Mouse (Mus musculus) hindbrain, embryonic 14.5 days (tissue): ENCODE data around the gene Trp53rka. TPM values are rescaled to one million over a fixed set of nuclear protein-coding genes. Genes with fewer than 3 reads are reported as not detected.
"Not testable (repeated sequence)": the region's sequence is repeated elsewhere in the genome, so short reads cannot be mapped to it uniquely, and the experiment has no call there.

ENCODE experiments used
- ATAC-seq: fragments of 200-750 bp; cut with Nextera tagmentation; 2 replicates; pipeline ENCODE4 v1.8.0; 2017; ENCODE audit warnings: moderate number of reproducible peaks, mild to moderate bottlenecking, moderate TSS enrichment, moderate library complexity; ENCODE audit not compliant: low FRiP score
- DNase-seq: peaks from one replicate; pipeline ENCODE4 v3.0.0-alpha.2; 2015; ENCODE audit warnings: low spot score
- H3K27ac ChIP-seq: fragments of 300-500 bp; sonication (generic); 2 replicates; pipeline ENCODE4 v1.5.1; 2014; ENCODE audit warnings: mild to moderate bottlenecking, moderate library complexity
- H3K27me3 ChIP-seq: fragments of 300-500 bp; sonication (generic); 2 replicates; pipeline ENCODE4 v1.6.1; 2014; ENCODE audit warnings: mild to moderate bottlenecking, low read length, mixed read lengths; ENCODE audit not compliant: control insufficient read depth, insufficient read depth
- H3K36me3 ChIP-seq: fragments of 300-500 bp; sonication (generic); replicated peaks from 2 replicates; pipeline ENCODE4 v1.6.1; 2014; ENCODE audit not compliant: control insufficient read depth, insufficient read depth
- H3K4me1 ChIP-seq: fragments of 300-500 bp; sonication (generic); replicated peaks from 2 replicates; pipeline ENCODE4 v1.6.1; 2014; ENCODE audit warnings: antibody characterized with exemption, low read length, mixed read lengths; ENCODE audit not compliant: control insufficient read depth, insufficient read depth
- H3K4me2 ChIP-seq: fragments of 300-500 bp; sonication (generic); replicated peaks from 2 replicates; pipeline ENCODE4 v1.6.1; 2014; ENCODE audit warnings: mild to moderate bottlenecking, moderate library complexity
- H3K4me3 ChIP-seq: fragments of 300-500 bp; sonication (generic); replicated peaks from 2 replicates; pipeline ENCODE4 v1.5.1; 2014; ENCODE audit warnings: mild to moderate bottlenecking, low read length
- H3K9ac ChIP-seq: fragments of 300-500 bp; sonication (generic); 2 replicates; pipeline ENCODE4 v1.6.1; 2014
- H3K9me3 ChIP-seq: fragments of 300-500 bp; sonication (generic); 2 replicates; pipeline ENCODE4 v1.6.1; 2016; ENCODE audit warnings: low read length; ENCODE audit not compliant: control insufficient read depth
- WGBS: fragments of 180-500 bp; shearing (Covaris S2); extraction: QIAGEN DNeasy Blood & Tissue Kit; methylation state at CpG from one replicate; pipeline ENCODE4 v1.1.7; 2014; 5-methylcytosine and 5-hydroxymethylcytosine counted together
- polyA plus RNA-seq: library from polyadenylated mRNA; unstranded; fragments of >200 nt; fragmentation: Nextera tagmentation; extraction: Ambion mirVana; gene quantifications from 2 replicates; pipeline ENCODE4 v1.2.1, GENCODE M21; 2014

The Trp53rka gene
- polyA plus RNA-seq, 1 experiment from 2014 or later = 40.0 TPM

- not testable (repeated sequence) for H3K27me3 ChIP-seq, H3K36me3 ChIP-seq, H3K9me3 ChIP-seq, H3K4me2 ChIP-seq, H3K9ac ChIP-seq, H3K27ac ChIP-seq, ATAC-seq, H3K4me3 ChIP-seq, H3K4me1 ChIP-seq, DNase-seq
- 72% methylated on average over 2 of the region's 2 CpGs for WGBS
Measured at GRCm38 (mm10) chr2:165510914-165511458, 17.9 kb upstream of the Trp53rka start.

GRCm38 (mm10) chr2:165510466-165510865, 17.3 kb upstream of the Trp53rka start:
- H3K9ac ChIP-seq = no peak overlapping the region
- H3K36me3 ChIP-seq = no peaks in the 10 kb centered on the region
- WGBS = 44% methylated on average over 5 of the region's 5 CpGs
- H3K4me3 ChIP-seq = no peak overlapping the region
- DNase-seq = no peak
- H3K9me3 ChIP-seq = no peaks in the 10 kb centered on the region
- no peak overlapping the region for H3K27ac ChIP-seq
- H3K4me2 ChIP-seq = no peak overlapping the region
- no peak for ATAC-seq
- no peaks in the 10 kb centered on the region for H3K27me3 ChIP-seq
- peaks cover 6% of the 10 kb centered on the region; the same call in 1 of the 2 replicates for H3K4me1 ChIP-seq

GRCm38 (mm10) chr2:165509686-165510085, 16.6 kb upstream of the Trp53rka start:
- peaks cover 6% of the 10 kb centered on the region; the same call in 1 of the 2 replicates for H3K4me1 ChIP-seq

GRCm38 (mm10) chr2:165503259-165504203, 10.4 kb upstream of the Trp53rka start, which contains the start of gene Slc2a10:
Gene Slc2a10 (plus strand): TSS chr2:165503787.
- ATAC-seq = peak; percentile 62; the same call in 1 of the 2 replicates

More at GRCm38 (mm10) chr2:165509686-165510085, 16.6 kb upstream of the Trp53rka start:
- no peak overlapping the region for H3K27ac ChIP-seq
- ATAC-seq (no peak), DNase-seq (no peak)
- no peak overlapping the region for H3K4me2 ChIP-seq
- H3K4me3 ChIP-seq = no peak overlapping the region
- no peaks in the 10 kb centered on the region for H3K36me3 ChIP-seq
- no peak overlapping the region for H3K9ac ChIP-seq
- H3K9me3 ChIP-seq = no peaks in the 10 kb centered on the region
- 78% methylated on average over 9 of the region's 9 CpGs for WGBS
- no peaks in the 10 kb centered on the region for H3K27me3 ChIP-seq

GRCm38 (mm10) chr2:165498816-165499215, 5.7 kb upstream of the Trp53rka start:
- Histone ChIP-seq H3K27me3 (no peaks in the 10 kb centered on the region), H3K4me3 (no peak overlapping the region), H3K27ac (no peak overlapping the region), H3K9me3 (no peaks in the 10 kb centered on the region), H3K36me3 (no peaks in the 10 kb centered on the region), H3K4me2 (no peak overlapping the region), H3K9ac (no peak overlapping the region), H3K4me1 (peaks cover 6% of the 10 kb centered on the region)
- DNase-seq (no peak), ATAC-seq (no peak)
- WGBS = 86% methylated on average over 6 of the region's 6 CpGs

More at GRCm38 (mm10) chr2:165503259-165504203, 10.4 kb upstream of the Trp53rka start, which contains the start of gene Slc2a10:
- H3K4me2 ChIP-seq = peak within 1 kb of the TSS; percentile 49
- WGBS = 3% methylated on average over 29 of the region's 32 CpGs
- peak within 1 kb of the TSS; percentile 40; the same call in 1 of the 2 replicates for H3K9ac ChIP-seq
- H3K27me3 ChIP-seq = no peaks in the 10 kb centered on the region
- H3K4me3 ChIP-seq = peak within 1 kb of the TSS; percentile 22
- 0 out of 2 replicates have a peak within 1 kb of the TSS, but pooled peaks have one; percentile 48 for H3K27ac ChIP-seq
- no peaks in the 10 kb centered on the region for H3K9me3 ChIP-seq
- DNase-seq = peak; percentile 51
- peaks cover 10% of the 10 kb centered on the region; the same call in 1 of the 2 replicates for H3K4me1 ChIP-seq
- H3K36me3 ChIP-seq = no peaks in the 10 kb centered on the region

GRCm38 (mm10) chr2:165497706-165498275, 4.7 kb upstream of the Trp53rka start:
- Histone ChIP-seq H3K27ac (no peak overlapping the region), H3K27me3 (no peaks in the 10 kb centered on the region), H3K4me2 (no peak overlapping the region), H3K36me3 (no peaks in the 10 kb centered on the region), H3K4me3 (no peak overlapping the region), H3K9ac (no peak overlapping the region), H3K4me1 (peaks cover 5% of the 10 kb centered on the region), H3K9me3 (no peaks in the 10 kb centered on the region)
- no peak for ATAC-seq
- DNase-seq = no peak
- WGBS = 82% methylated on average over 2 of the region's 2 CpGs

- no peak for DNase-seq
- no peak for ATAC-seq
- Histone ChIP-seq H3K36me3 (no peaks in the 10 kb centered on the region), H3K9me3 (no peaks in the 10 kb centered on the region), H3K4me1 (peaks cover 12% of the 10 kb centered on the region), H3K27me3 (no peaks in the 10 kb centered on the region), H3K27ac (no peak overlapping the region), H3K4me3 (no peak overlapping the region), H3K4me2 (no peak overlapping the region), H3K9ac (no peak overlapping the region)
Measured at GRCm38 (mm10) chr2:165496251-165496650, 3.1 kb upstream of the Trp53rka start.

GRCm38 (mm10) chr2:165494495-165494894, 1.4 kb upstream of the Trp53rka start:
- Histone ChIP-seq H3K4me2 (peak overlapping the region; percentile 71; the same call in 1 of the 2 replicates), H3K4me3 (no peak overlapping the region), H3K27me3 (no peaks in the 10 kb centered on the region), H3K9me3 (no peaks in the 10 kb centered on the region), H3K4me1 (peaks cover 12% of the 10 kb centered on the region), H3K36me3 (peaks cover 14% of the 10 kb centered on the region), H3K27ac (peak overlapping the region; percentile 59), H3K9ac (no peak overlapping the region)
- WGBS = 35% methylated on average over 2 of the region's 2 CpGs
- DNase-seq (no peak), ATAC-seq (no peak)
